Mouse (Mus musculus) kidney, postnatal 14 days (tissue): Measurements from ENCODE around the gene Tmem236.
"Not testable (repeated sequence)": the region's sequence is repeated elsewhere in the genome, so short reads cannot be mapped to it uniquely, and the experiment has no call there.

Source experiments
- DNase-seq: peaks from one replicate; pipeline ENCODE4 v3.0.0; 2022; ENCODE audit warnings: mixed read lengths

Gene Tmem236

GRCm38 (mm10) chr2:14198325-14198903 is 24.1 kb downstream of the Tmem236 start:
- DNase-seq, result not testable (repeated sequence)

GRCm38 (mm10) chr2:14199621-14200020 is 25.3 kb downstream of the Tmem236 start:
- no peak for DNase-seq

- DNase-seq, result not testable (repeated sequence)
These were observed 26.6 kb downstream of the Tmem236 start for GRCm38 (mm10) chr2:14200879-14201445.

GRCm38 (mm10) chr2:14204308-14204707 is 30.0 kb downstream of the Tmem236 start:
- DNase-seq, result no peak

GRCm38 (mm10) chr2:14206798-14207197 is 32.5 kb downstream of the Tmem236 start:
- no peak for DNase-seq

- DNase-seq, result no peak
These were observed 36.4 kb downstream of the Tmem236 start for GRCm38 (mm10) chr2:14210731-14211130.

- no peak for DNase-seq
These were observed 37.3 kb downstream of the Tmem236 start for GRCm38 (mm10) chr2:14211606-14212005.

- DNase-seq, result no peak
These were observed 40.4 kb downstream of the Tmem236 start for GRCm38 (mm10) chr2:14214764-14215163.

- no peak for DNase-seq
These were observed 42.3 kb downstream of the Tmem236 start for GRCm38 (mm10) chr2:14216653-14217052.

GRCm38 (mm10) chr2:14218126-14218525 is 43.8 kb downstream of the Tmem236 start:
- no peak for DNase-seq

- no peak for DNase-seq
These were observed 50.1 kb downstream of the Tmem236 start for GRCm38 (mm10) chr2:14224387-14224786.

GRCm38 (mm10) chr2:14228495-14228894 is 54.2 kb downstream of the Tmem236 start:
- no peak for DNase-seq

- no peak for DNase-seq
These were observed 54.8 kb downstream of the Tmem236 start, which contains the start of gene Mrc1 for GRCm38 (mm10) chr2:14229149-14229548. Gene Mrc1 (plus strand): TSS chr2:14229392.

- DNase-seq, result no peak
These were observed 55.7 kb downstream of the Tmem236 start for GRCm38 (mm10) chr2:14229979-14230378.

- no peak for DNase-seq
These were observed 58.6 kb downstream of the Tmem236 start for GRCm38 (mm10) chr2:14232897-14233296.

- no peak for DNase-seq
These were observed 59.7 kb downstream of the Tmem236 start for GRCm38 (mm10) chr2:14233983-14234382.

GRCm38 (mm10) chr2:14235319-14235718 is 61.0 kb downstream of the Tmem236 start:
- no peak for DNase-seq

GRCm38 (mm10) chr2:14236920-14237319 is 62.6 kb downstream of the Tmem236 start:
- no peak for DNase-seq

- DNase-seq, result no peak
These were observed 63.4 kb downstream of the Tmem236 start for GRCm38 (mm10) chr2:14237723-14238122.

- no peak for DNase-seq
These were observed 64.8 kb downstream of the Tmem236 start for GRCm38 (mm10) chr2:14239151-14239550.

- no peak for DNase-seq
These were observed 69.8 kb downstream of the Tmem236 start for GRCm38 (mm10) chr2:14244157-14244556.

- no peak for DNase-seq
These were observed 70.3 kb downstream of the Tmem236 start for GRCm38 (mm10) chr2:14244668-14245067.

GRCm38 (mm10) chr2:14249839-14250564 is 75.7 kb downstream of the Tmem236 start:
- no peak for DNase-seq

GRCm38 (mm10) chr2:14251938-14252337 is 77.6 kb downstream of the Tmem236 start:
- no peak for DNase-seq
